Mouse (Mus musculus) CD4-positive naive resting alpha-beta T cell, adult 76 days (primary cell): ENCODE data around the gene Lmod1. TPM values are rescaled to one million over a fixed set of nuclear protein-coding genes. Genes with fewer than 3 reads are reported as not detected.

Source experiments
- total RNA-seq: library from RNA; stranded (reverse); gene quantifications from one replicate; pipeline ENCODE4 v1.2.4, GENCODE M21; 2023

Lmod1 gene
- not detected for total RNA-seq

GRCm38 (mm10) chr1:135324571-135324970 is at the start of gene Lmod1:
Gene Lmod1, plus strand, starts transcription at chr1:135324807.

GRCm38 (mm10) chr1:135283826-135284291 is 40.7 kb upstream of the Lmod1 start, which contains the start of gene Rnpep:
Gene Rnpep, minus strand, starts transcription at chr1:135284084.

DNA sequence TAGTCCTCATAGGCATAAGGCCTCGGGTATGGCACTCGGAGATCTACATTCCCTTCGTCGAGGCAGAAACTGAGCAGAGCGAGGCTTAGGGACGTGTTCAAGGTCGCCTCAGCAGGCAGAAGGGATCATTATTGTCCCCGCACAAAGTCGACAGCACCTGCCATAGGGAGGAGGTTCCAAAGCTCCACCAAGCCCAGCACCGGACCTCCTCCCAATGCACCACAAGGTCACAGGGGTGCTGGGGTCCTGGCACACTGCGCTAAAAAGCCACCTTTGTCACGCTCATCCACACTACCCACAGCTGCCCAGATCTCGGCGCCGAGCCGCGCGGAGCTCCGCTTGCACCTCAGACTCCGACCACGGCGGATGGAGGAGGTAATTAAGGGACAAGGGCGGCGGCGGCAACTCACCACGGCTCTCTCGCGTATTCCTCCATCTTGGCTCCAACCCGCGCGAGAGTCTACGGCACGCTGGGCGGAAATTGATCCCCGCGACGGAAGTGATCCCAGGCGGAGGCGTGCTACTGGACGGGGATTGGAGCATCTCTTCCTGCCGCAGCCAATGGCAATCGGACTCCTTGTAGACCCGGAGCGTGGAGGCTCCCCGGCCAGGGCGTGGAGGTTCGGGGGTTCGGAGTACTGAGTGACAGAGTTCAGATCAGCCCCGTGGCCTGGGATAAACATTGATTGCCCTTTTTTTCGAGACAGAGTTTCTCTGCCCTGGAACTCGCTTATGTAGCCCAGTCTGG is 11.1 kb upstream of the Lmod1 start, which contains the start of gene Timm17a:
TSS of gene Timm17a (minus strand) at position 495 of the 748 bp plus-strand sequence.

DNA sequence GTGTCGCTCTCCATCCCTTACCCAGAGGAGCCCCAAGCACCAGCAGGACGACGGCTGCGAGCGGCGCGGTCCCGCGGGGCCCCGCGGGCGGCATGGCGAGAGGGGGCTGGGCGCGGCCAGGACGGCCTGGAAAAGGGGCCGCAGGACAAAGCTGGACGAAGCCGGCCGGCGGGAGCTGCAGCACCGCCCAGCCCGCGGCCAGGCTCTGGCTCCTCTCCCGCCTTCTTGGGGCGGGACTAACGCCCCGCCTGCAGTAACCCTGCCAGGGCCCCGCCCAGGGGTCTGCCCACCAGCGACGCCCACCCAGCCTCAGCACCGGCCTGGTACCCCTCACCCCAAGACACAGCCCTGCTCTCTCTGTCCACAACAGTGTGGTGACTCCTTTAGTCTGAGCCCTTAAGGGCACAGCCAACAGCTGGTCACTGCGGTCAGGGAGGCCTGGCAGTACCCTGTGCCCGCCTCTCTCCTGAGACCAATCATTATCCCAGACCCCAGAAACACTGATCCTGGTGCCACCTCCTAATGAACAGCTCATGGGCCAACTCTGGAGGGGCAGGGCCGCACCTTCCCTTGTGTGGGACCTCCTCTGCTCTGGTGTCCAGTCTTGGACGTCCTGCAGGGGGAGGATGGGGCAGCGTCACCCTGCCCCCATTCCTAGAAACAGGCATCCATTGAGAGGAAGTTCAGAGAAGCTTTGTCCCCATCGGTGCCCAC is 50.4 kb downstream of the Lmod1 start, which contains the start of gene Shisa4:
TSS of gene Shisa4 (minus strand) at position 370 of the 714 bp plus-strand sequence.

Other genes with a start within 250 kb of the Lmod1 start
- gene Lgr6, start 219.5 kb upstream of the Lmod1 start, total RNA-seq = not detected
- 44.4 TPM for gene Ptpn7, start 192.1 kb upstream of the Lmod1 start, total RNA-seq
- gene Arl8a, start 178.0 kb upstream of the Lmod1 start, total RNA-seq = 46.4 TPM
- gene Gpr37l1, start 157.1 kb upstream of the Lmod1 start, total RNA-seq = not detected
- gene Elf3, start 66.2 kb upstream of the Lmod1 start, total RNA-seq = not detected
- 20.2 TPM for gene Rnpep, start 40.7 kb upstream of the Lmod1 start, total RNA-seq
- 59.4 TPM for gene Timm17a, start 11.0 kb upstream of the Lmod1 start, total RNA-seq
- 4.1 TPM for gene Shisa4, start 50.4 kb downstream of the Lmod1 start, total RNA-seq
- 84.8 TPM for gene Ipo9, start 105.7 kb downstream of the Lmod1 start, total RNA-seq